Mouse (Mus musculus) liver, embryonic 14.5 days (tissue): ENCODE measurements at regions not wholly inside any gene's neighbourhood (a gene's known extent, or its start where the extent isn't known, plus 50 kb on each side); places are given as distances from the start of the nearest gene placed in this dataset.

Source experiments
- ATAC-seq: fragments of 200-750 bp; cut with Nextera tagmentation; 2 replicates; pipeline ENCODE4 v1.8.0; 2017; ENCODE audit warnings: moderate number of reproducible peaks, mild to moderate bottlenecking, moderate library complexity; ENCODE audit not compliant: insufficient read depth
- DNase-seq, 3 experiments: peaks; one replicate each; pipeline ENCODE4 v3.0.0-alpha.2; 2012 to 2013; ENCODE audit warnings: low read depth in 3 of 3, low spot score in 3 of 3
- H3K27ac ChIP-seq: fragments of 300-500 bp; sonication (generic); 2 replicates; pipeline ENCODE4 v1.5.1; 2014; ENCODE audit warnings: moderate library complexity, mild to moderate bottlenecking, control low read depth, inconsistent platforms
- H3K27me3 ChIP-seq: fragments of 300-500 bp; sonication (generic); 2 replicates; pipeline ENCODE4 v1.6.1; 2014; ENCODE audit warnings: mild to moderate bottlenecking, low read length, moderate library complexity; ENCODE audit not compliant: control insufficient read depth, insufficient read depth
- H3K36me3 ChIP-seq: fragments of 300-500 bp; sonication (generic); replicated peaks from 2 replicates; pipeline ENCODE4 v1.6.1; 2014; ENCODE audit warnings: low read depth; ENCODE audit not compliant: control insufficient read depth, insufficient read depth
- H3K4me1 ChIP-seq, 2 experiments: fragments of 200-500 bp in 1 of 2; fragments of 300-500 bp in 1 of 2; sonication (generic) in 1 of 2; replicated peaks; 2 replicates each; pipeline ENCODE4 v1.6.1; 2012 to 2014; ENCODE audit warnings: antibody characterized with exemption in 1 of 2, inconsistent platforms in 1 of 2, low read length in 1 of 2; ENCODE audit not compliant: control insufficient read depth in 2 of 2, insufficient read depth in 2 of 2
- H3K4me2 ChIP-seq: fragments of 300-500 bp; sonication (generic); 2 replicates; pipeline ENCODE4 v1.6.1; 2014; ENCODE audit warnings: low read depth, mild to moderate bottlenecking, control low read depth, moderate library complexity
- H3K4me3 ChIP-seq, 2 experiments: fragments of 200-500 bp in 1 of 2; fragments of 300-500 bp in 1 of 2; sonication (generic) in 1 of 2; 2 replicates each; pipeline ENCODE4 v1.5.1; 2012 to 2014; ENCODE audit warnings: low read depth in 2 of 2, low read length in 2 of 2, mild to moderate bottlenecking in 2 of 2, control low read depth in 1 of 2, inconsistent platforms in 1 of 2, moderate library complexity in 1 of 2; ENCODE audit not compliant: insufficient read depth in 1 of 2
- H3K9ac ChIP-seq: fragments of 300-500 bp; sonication (generic); replicated peaks from 2 replicates; pipeline ENCODE4 v1.6.1; 2014; ENCODE audit warnings: mild to moderate bottlenecking, control low read depth, moderate library complexity
- H3K9me3 ChIP-seq: fragments of 300-500 bp; sonication (generic); 2 replicates; pipeline ENCODE4 v1.6.1; 2016; ENCODE audit warnings: low read length, mixed read lengths; ENCODE audit not compliant: control insufficient read depth
- CTCF ChIP-seq: IDR thresholded peaks from 2 replicates; pipeline ENCODE4 v1.5.1; 2016; ENCODE audit warnings: antibody characterized with exemption, low read depth, control low read depth
- EP300 ChIP-seq: IDR thresholded peaks from 2 replicates; pipeline ENCODE4 v1.6.1; 2016; ENCODE audit warnings: antibody characterized with exemption, low read depth
- WGBS: fragments of 180-500 bp; shearing (Covaris S2); extraction: QIAGEN DNeasy Blood & Tissue Kit; methylation state at CpG from one replicate; pipeline ENCODE4 v1.1.7; 2014; ENCODE audit not compliant: insufficient replicate concordance; 5-methylcytosine and 5-hydroxymethylcytosine counted together

- no peaks in the 10 kb centered on the region for H3K4me1 ChIP-seq
- no peak overlapping the region for H3K9ac ChIP-seq
- H3K36me3 ChIP-seq, result no peaks in the 10 kb centered on the region
- H3K27ac ChIP-seq, result no peak overlapping the region
- no peak overlapping the region for H3K4me3 ChIP-seq
- TF ChIP-seq EP300 (no peak), CTCF (no peak)
- no peaks in the 10 kb centered on the region for H3K9me3 ChIP-seq
- 77% methylated on average over 6 of the region's 6 CpGs for WGBS
- H3K4me2 ChIP-seq, result no peak overlapping the region
- DNase-seq, result no peak
- H3K27me3 ChIP-seq, result no peaks in the 10 kb centered on the region
- no peak for ATAC-seq
Measured at GRCm38 (mm10) chr5:52939994-52940393, 97.9 kb upstream of the Slc34a2 start.

GRCm38 (mm10) chr5:52940645-52941044 is 97.2 kb upstream of the Slc34a2 start:
- DNase-seq, result no peak
- no peaks in the 10 kb centered on the region for H3K36me3 ChIP-seq
- no peak overlapping the region for H3K4me2 ChIP-seq
- no peaks in the 10 kb centered on the region for H3K9me3 ChIP-seq
- H3K27me3 ChIP-seq, result no peaks in the 10 kb centered on the region
- no peak overlapping the region for H3K4me3 ChIP-seq
- H3K4me1 ChIP-seq, result no peaks in the 10 kb centered on the region
- TF ChIP-seq EP300 (no peak), CTCF (no peak)
- no peak overlapping the region for H3K27ac ChIP-seq
- ATAC-seq, result no peak
- no peak overlapping the region for H3K9ac ChIP-seq
- 39% methylated on average over 4 of the region's 4 CpGs for WGBS

GRCm38 (mm10) chr5:52953875-52954274 is 84.0 kb upstream of the Slc34a2 start:
- Histone ChIP-seq H3K4me3 (no peak overlapping the region), H3K9ac (no peak overlapping the region), H3K27ac (no peak overlapping the region), H3K9me3 (no peaks in the 10 kb centered on the region), H3K4me2 (no peak overlapping the region), H3K36me3 (no peaks in the 10 kb centered on the region), H3K4me1 (no peaks in the 10 kb centered on the region), H3K27me3 (no peaks in the 10 kb centered on the region)
- WGBS, result 54% methylated on average over 8 of the region's 8 CpGs
- no peak for TF ChIP-seq CTCF
- TF ChIP-seq EP300, result no peak
- DNase-seq (no peak), ATAC-seq (no peak)

- WGBS, result 67% methylated on average over 3 of the region's 3 CpGs
- TF ChIP-seq EP300 (no peak), CTCF (no peak)
- no peaks in the 10 kb centered on the region for H3K9me3 ChIP-seq
- H3K4me1 ChIP-seq, result no peaks in the 10 kb centered on the region
- no peak overlapping the region for H3K27ac ChIP-seq
- DNase-seq (no peak), ATAC-seq (no peak)
- no peak overlapping the region for H3K4me3 ChIP-seq
- no peak overlapping the region for H3K9ac ChIP-seq
- H3K4me2 ChIP-seq, result no peak overlapping the region
- no peaks in the 10 kb centered on the region for H3K36me3 ChIP-seq
- H3K27me3 ChIP-seq, result no peaks in the 10 kb centered on the region
Measured at GRCm38 (mm10) chr5:52954713-52955112, 83.2 kb upstream of the Slc34a2 start.

GRCm38 (mm10) chr5:52964209-52964608 is 73.7 kb upstream of the Slc34a2 start:
- no peak for ATAC-seq
- Histone ChIP-seq H3K27me3 (no peaks in the 10 kb centered on the region), H3K4me3 (no peak overlapping the region), H3K27ac (no peak overlapping the region), H3K4me2 (no peak overlapping the region), H3K9me3 (no peaks in the 10 kb centered on the region), H3K36me3 (no peaks in the 10 kb centered on the region), H3K4me1 (no peaks in the 10 kb centered on the region), H3K9ac (no peak overlapping the region)
- TF ChIP-seq CTCF, result no peak
- TF ChIP-seq EP300, result no peak
- DNase-seq, result no peak
- WGBS, result 50% methylated on average over 4 of the region's 4 CpGs
